Mouse (Mus musculus): ENCODE data around the gene Gm49630. TPM values are rescaled to one million over a fixed set of nuclear protein-coding genes. Genes with fewer than 3 reads are reported as not detected.
"Not testable (repeated sequence)": the region's sequence is repeated elsewhere in the genome, so short reads cannot be mapped to it uniquely, and the experiment has no call there.

The Gm49630 gene
- polyA plus RNA-seq, 1 experiment from 2014 or later: not detected

- not testable (repeated sequence) for H3K27me3 ChIP-seq (ENCODE audit: poor library complexity, severe bottlenecking); H3K9me3 ChIP-seq; H3K4me3 ChIP-seq; H3K36me3 ChIP-seq (replicated peaks); H3K4me1 ChIP-seq; DNase-seq (ENCODE audit: extremely low spot score, low spot score); H3K27ac ChIP-seq
- WGBS: 79% methylated on average over 8 of the region's 8 CpGs
These were observed 14.2 kb upstream of the Gm49630 start for GRCm38 (mm10) chr17:7386016-7386415.

DNA sequence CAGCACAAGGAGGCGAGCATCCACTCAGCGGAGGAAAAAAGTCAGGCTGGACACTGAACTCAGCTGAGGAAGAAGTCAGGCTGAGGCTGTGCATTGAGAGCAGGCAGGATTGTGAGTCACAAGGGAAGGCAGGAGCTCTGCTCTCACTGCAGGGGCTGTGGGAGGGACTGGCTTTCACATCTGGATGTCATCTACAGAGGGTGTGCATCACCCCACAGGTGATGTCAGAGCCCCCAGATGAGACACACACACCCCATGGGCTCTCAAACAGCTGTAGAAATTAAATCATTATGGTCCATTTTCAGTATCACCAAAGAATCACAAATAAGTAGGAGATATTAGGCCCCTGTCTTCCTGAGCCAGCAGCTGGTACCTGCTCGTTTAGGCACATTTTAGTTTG is 13.6 kb upstream of the Gm49630 start, which contains the start of gene Unc93a2:
Gene Unc93a2 (minus strand): TSS at position 101 of the 400 bp plus-strand sequence.
- not testable (repeated sequence) for H3K27me3 ChIP-seq (ENCODE audit: poor library complexity, severe bottlenecking); H3K9me3 ChIP-seq; H3K4me3 ChIP-seq; H3K4me1 ChIP-seq; H3K36me3 ChIP-seq (replicated peaks); H3K27ac ChIP-seq; DNase-seq (ENCODE audit: extremely low spot score, low spot score)
- WGBS: 87% methylated on average over 3 of the region's 3 CpGs

DNA sequence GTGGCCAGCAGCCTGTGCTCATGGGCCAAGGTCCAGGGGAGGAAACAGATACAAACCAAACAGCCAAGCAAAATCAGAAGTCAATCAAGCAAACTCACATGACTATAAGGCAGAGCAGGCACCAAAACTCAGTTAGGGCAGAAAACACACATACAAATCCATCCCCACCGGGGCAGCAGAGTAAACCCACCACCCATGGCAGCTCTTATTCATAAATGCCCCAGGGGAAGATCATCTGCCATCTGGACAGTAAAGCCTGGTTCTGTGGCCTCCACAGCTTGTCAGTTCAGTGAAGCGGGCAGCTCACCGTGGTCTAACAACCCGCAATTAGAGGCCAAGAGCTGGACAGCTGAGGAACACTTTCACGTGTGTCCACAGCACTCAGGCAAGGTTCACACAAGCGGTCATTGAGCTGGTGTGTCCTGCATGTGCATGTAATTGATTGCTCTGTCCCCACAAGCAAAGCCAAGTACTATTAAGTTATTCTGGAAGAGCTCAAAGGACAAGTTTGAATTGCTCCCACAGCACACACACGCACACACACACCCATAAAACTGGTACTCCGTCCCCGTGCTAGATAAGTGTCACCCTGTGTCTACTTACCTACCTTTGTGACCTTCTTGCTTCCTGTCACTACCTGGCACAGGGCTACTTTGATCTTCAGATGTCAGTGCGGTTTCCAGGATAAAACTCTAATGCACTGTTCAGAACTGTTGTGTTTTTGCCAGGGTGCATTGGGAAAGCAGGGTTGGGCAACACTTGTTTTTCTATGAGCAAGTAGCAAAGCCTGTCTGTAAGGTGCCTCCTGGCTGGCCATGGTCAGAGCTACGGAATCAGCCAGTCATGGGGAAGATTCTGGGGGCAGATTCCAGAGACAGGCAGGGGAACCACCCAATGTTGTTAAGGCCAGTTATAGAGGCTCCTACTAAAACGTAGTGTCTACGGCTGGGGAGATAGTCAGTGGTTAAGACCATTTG is 11.7 kb upstream of the Gm49630 start:
- H3K27me3 ChIP-seq (ENCODE audit: poor library complexity, severe bottlenecking); H3K9me3 ChIP-seq; H3K4me3 ChIP-seq; DNase-seq (ENCODE audit: extremely low spot score, low spot score); H3K36me3 ChIP-seq (replicated peaks); H3K27ac ChIP-seq; H3K4me1 ChIP-seq: not testable (repeated sequence)
- 88% methylated on average over 12 of the region's 13 CpGs for WGBS

DNA sequence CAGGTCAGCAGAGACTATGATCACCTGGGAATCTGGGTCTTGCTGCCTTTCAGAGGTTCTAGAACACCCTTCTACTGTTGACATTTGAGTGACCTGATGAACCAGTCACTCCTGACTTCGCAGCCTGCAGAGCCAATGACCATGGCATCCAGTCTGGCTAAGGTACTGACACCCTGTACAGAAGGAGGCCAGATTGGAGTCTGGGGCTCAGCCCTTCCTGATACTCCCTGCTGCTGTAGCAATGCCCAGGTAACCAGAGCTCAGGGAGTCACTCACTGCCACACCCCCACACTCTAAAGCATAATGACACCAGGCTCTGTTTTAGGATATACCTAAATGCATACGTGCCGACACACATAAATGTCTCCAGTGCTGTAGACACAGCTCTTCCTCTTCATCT is 10.9 kb upstream of the Gm49630 start:
- not testable (repeated sequence) for H3K36me3 ChIP-seq (replicated peaks); H3K27me3 ChIP-seq (ENCODE audit: poor library complexity, severe bottlenecking); H3K27ac ChIP-seq; DNase-seq (ENCODE audit: extremely low spot score, low spot score); H3K4me3 ChIP-seq; H3K9me3 ChIP-seq; H3K4me1 ChIP-seq
- 93% methylated on average over 1 of the region's 3 CpGs for WGBS

DNA sequence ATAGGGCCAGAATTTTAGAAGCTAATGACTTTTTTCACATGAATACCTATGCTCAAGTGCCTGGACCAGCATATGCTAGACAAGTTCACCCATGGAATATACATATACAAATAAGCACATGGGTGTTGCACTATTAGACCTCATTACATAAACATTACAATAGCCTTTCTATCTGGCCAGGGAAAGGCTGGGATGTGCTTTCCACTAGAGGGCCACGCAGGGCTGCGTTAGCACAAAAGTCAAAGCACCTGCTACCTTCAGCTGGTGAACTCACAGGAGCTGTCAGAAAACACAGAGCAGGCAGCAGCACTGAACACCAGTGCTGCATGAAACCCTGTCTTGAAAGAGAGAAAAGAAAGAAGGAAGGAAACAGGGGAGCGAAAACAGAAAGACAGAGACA is 6.1 kb upstream of the Gm49630 start:
- not testable (repeated sequence) for H3K4me3 ChIP-seq; DNase-seq (ENCODE audit: extremely low spot score, low spot score); H3K27ac ChIP-seq; H3K36me3 ChIP-seq (replicated peaks); H3K27me3 ChIP-seq (ENCODE audit: poor library complexity, severe bottlenecking); H3K9me3 ChIP-seq; H3K4me1 ChIP-seq
- WGBS: 53% methylated on average over 3 of the region's 3 CpGs

DNA sequence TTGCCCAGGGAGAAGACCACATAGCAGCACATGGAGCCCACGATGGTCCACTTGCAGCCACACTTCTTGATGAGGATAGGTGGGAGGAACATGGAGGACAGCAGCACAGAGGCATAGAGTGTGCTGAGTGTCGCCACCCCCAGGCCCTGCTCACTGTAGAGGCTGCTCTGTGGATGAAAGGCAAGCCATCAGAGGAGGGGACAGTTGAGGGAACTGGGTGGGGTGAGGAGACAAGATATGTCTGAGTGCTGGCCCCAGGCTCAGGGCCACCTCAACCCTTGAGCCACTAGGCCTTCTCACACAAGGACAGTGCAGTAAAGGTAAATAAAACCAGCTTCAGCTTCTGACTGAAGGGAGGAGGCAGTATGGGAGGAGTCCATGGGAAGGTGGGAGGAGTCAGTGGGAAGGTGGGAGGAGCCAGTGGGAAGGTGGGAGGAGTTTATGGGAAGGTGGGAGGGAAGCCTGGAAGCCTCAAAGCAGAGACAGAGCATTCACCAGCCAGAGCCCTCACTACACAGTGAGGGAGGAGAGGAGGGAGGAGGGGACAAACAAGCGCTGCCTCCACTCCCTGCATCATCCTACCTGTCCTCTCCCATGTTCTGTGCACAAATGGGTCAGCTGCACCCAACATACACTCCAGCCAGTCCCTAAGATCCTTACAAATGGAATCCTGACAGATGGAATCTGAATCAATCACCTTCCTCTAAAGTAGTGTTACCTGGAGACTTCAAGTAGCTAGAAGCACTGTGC is 5.3 kb upstream of the Gm49630 start:
- not testable (repeated sequence) for H3K4me3 ChIP-seq; H3K27ac ChIP-seq; H3K27me3 ChIP-seq (ENCODE audit: poor library complexity, severe bottlenecking); DNase-seq (ENCODE audit: extremely low spot score, low spot score); H3K36me3 ChIP-seq (replicated peaks); H3K4me1 ChIP-seq; H3K9me3 ChIP-seq
- 90% methylated on average over 1 of the region's 3 CpGs for WGBS

DNA sequence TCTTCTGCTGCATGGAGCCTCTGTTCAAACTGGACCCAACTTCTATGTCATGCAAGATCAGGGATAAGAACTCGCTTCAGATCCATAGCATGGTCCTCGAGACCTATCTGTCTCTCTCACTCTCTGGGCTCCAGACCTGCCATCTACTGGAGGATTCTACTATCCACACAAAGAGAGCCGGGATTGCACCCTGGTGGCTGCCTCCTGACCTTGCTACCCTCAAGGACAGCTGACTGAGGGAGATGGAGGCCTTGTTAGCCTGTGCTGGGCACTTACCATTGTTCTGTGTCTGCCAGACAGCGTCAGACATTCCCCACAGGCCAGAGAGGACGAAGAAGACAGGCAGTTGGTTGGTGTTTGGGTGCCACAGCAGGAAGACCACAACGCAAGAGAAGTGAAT is 2.4 kb downstream of the Gm49630 start:
- H3K9me3 ChIP-seq: not testable (repeated sequence)
- WGBS: 82% methylated on average over 6 of the region's 6 CpGs

DNA sequence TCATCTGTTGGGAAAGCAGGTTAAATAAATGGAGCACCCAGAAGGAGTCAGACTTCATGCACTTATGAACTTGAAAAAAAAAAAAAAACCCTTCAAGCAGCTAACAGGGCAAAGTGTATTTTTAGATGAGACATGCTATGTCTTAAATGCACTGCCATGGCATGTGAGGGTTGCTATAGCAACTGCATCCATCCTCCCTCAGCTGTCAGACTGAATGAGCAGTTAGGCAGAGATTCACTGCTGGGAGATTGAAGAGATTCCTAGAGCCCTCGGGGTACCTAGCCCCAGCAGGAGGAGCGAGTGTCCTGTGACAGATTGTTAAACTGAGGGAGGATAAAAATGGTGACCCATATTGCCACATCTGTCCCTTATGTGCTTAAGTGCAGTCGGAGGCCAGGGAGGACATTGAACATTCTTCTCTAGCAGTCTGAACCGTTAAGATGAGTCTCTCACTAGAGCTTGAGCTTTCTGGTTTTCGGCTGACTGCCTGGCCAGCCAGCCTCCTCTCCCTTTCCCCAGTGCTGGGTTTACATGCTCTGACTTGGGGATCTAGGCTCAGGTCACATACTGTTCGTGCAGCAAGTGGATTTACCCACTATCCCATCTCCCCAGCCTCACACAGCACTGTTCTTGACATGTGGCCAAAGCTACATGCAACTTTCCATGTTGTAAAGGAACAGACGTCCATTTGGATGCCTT is 5.0 kb downstream of the Gm49630 start:
- not testable (repeated sequence) for H3K27me3 ChIP-seq (ENCODE audit: poor library complexity, severe bottlenecking); H3K4me1 ChIP-seq; DNase-seq (ENCODE audit: extremely low spot score, low spot score); H3K4me3 ChIP-seq; H3K36me3 ChIP-seq (replicated peaks); H3K27ac ChIP-seq; H3K9me3 ChIP-seq
- WGBS: 65% methylated on average over 5 of the region's 7 CpGs

More for the DNA sequence above, 2.4 kb downstream of the Gm49630 start:
- H3K27ac ChIP-seq; H3K36me3 ChIP-seq (replicated peaks); H3K4me3 ChIP-seq; H3K4me1 ChIP-seq; H3K27me3 ChIP-seq (ENCODE audit: poor library complexity, severe bottlenecking); DNase-seq (ENCODE audit: extremely low spot score, low spot score): not testable (repeated sequence)

DNA sequence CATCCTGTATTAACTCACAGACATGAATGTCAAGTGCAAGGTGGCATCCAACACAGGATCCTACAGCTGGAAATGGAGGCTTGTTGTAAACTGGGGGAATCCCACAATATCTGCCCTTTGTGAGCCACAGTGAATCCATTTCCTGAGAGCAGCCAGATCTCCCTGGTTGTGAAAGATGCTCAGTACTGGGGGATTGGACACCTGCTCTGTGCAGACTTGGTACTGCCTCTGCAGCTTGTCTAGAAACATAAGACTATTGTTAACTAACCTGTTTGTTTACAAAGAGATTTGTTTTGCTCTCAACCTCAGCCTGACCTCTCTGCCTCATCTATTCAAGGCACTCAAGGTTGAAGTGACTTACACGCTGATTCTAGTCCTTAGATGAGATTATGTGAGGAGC is 5.5 kb downstream of the Gm49630 start:
- H3K9me3 ChIP-seq; H3K4me1 ChIP-seq; DNase-seq (ENCODE audit: extremely low spot score, low spot score); H3K4me3 ChIP-seq; H3K27me3 ChIP-seq (ENCODE audit: poor library complexity, severe bottlenecking); H3K36me3 ChIP-seq (replicated peaks); H3K27ac ChIP-seq: not testable (repeated sequence)
- 63% methylated on average over 1 of the region's 1 CpGs for WGBS

DNA sequence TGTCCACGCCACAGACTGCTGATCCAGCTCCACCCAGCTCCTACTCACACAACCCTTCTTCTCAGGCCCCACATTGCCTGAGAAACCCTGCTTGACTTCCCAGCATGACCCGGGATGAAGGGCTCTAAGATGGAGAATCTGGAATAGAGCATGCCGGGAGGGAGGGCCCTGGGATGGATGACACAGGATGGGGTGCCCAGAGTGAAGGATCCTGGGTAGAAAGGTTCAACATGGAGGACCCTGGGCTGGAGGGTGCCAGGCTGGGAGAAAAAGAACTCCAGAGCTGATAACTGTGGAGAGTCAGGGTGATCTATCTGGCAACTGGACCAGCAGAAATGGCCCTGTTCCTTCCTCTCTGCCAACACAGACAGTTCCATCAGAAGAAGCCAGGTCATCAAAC is 6.2 kb downstream of the Gm49630 start:
- H3K4me3 ChIP-seq; H3K27ac ChIP-seq; DNase-seq (ENCODE audit: extremely low spot score, low spot score); H3K27me3 ChIP-seq (ENCODE audit: poor library complexity, severe bottlenecking); H3K36me3 ChIP-seq (replicated peaks); H3K4me1 ChIP-seq; H3K9me3 ChIP-seq: not testable (repeated sequence)
- WGBS: 100% methylated on average over 1 of the region's 3 CpGs

DNA sequence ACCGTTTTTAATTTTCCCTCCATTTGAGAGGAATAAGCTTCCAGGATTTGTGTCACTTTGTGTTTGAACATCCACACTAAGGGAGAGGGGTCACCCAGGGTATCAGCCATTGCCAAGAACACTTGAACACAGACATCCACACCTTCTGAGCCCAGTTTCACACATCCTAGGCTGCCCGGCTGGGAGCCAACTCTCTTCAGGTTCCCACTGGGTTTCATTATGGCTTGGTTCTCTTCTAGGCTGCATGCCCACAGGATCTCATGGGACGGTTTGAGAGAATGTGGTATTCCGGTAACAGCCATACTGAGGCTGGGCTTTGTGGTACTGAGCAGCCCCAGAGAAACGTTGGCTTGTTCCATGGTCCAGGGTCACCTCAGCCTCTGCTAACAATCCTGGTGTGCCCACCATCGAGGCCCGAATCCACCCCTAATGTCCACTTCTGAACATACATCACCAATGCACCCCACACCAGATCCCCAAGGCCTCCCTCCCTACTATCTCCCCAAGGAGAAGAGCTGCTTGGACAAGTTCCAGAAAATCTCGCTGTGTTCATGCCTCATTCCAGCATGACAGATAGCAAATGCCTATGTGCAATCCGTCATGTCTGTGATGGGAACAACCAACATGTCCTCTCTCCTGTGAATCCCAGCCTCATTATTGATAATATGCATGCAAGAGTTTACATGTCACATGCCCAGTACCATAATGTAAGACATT is 10.9 kb downstream of the Gm49630 start:
- 89% methylated on average over 9 of the region's 9 CpGs for WGBS
- not testable (repeated sequence) for H3K9me3 ChIP-seq; H3K27me3 ChIP-seq (ENCODE audit: poor library complexity, severe bottlenecking); DNase-seq (ENCODE audit: extremely low spot score, low spot score); H3K36me3 ChIP-seq (replicated peaks); H3K27ac ChIP-seq; H3K4me3 ChIP-seq; H3K4me1 ChIP-seq

DNA sequence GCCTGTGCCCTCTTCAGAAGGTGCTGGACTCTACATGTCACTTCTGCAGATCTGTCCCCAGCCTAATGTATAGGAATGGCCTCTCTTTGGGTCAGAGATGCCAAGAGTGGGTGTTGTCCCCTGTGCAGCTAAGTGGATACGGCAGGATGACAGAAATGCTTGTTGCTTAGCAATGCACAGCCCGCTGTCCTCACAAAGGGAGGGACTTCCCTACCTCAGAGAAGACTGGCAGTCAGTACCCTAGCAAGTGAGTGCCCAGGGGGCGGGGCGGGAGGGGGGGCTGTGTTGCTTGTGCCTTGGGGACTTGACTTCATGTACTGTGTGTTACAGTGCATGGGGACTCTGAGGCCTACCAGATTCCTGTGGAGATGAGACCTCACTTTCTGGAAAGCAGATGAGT is 12.0 kb downstream of the Gm49630 start:
- 91% methylated on average over 4 of the region's 4 CpGs for WGBS
- H3K9me3 ChIP-seq; DNase-seq (ENCODE audit: extremely low spot score, low spot score); H3K27me3 ChIP-seq (ENCODE audit: poor library complexity, severe bottlenecking); H3K4me3 ChIP-seq; H3K36me3 ChIP-seq (replicated peaks); H3K4me1 ChIP-seq; H3K27ac ChIP-seq: not testable (repeated sequence)
